In the genomic region with DNA sequence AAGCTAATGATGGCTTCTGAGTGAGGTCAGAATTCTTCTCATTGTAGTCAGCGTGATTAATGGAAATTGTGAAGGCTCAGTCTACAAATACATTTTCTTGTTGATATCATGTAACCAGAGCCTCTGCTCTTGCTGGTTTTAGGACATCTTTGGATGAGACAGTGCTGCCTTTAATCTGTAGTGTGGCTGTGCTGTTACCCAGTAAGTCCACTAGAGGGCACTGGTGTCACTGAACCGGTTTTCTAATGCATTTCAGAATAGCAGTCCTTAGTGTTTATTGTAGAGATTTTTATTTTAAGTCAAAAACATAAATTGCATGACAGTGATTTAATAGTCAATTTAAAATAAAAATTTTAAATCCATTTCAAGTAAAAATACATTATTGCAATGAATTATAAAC, we compare ENCODE assay signal across 9 mouse cellular contexts. TPM values are rescaled to one million over a fixed set of nuclear protein-coding genes. Genes with fewer than 3 reads are reported as not detected.
DNase-seq lines count a peak whose midpoint lies in the region; ATAC-seq lines count a peak whose summit lies in the region.
"Had no signal": no experiment of that assay in that cellular context is flagged by ENCODE, and none has a peak within 500 bp of the region (broad histone marks: within the 10 kb centered on the region; RNA-seq: fewer than 3 reads in every experiment).

No protein-coding gene starts in this region.

- DNase-seq in ES-CJ7 (ENCODE audit: low read depth, low spot score), result peak; percentile 50
- DNase-seq in adrenal gland, adult 18-20 months (ENCODE audit: low spot score in 2 of 2), result peak; percentile 38 to 45
- DNase-seq in embryo, embryonic 10 days (ENCODE audit: low spot score), result peak; percentile 80
- peak; percentile 13 for DNase-seq in gastrocnemius, postnatal 25 days
- peak; percentile 42 to 73 for DNase-seq in kidney, postnatal 36 days
- DNase-seq in retina, embryonic 14.5 days (ENCODE audit: low spot score), result peak; percentile 91
- DNase-seq in thymus, postnatal 4 days, result peak; percentile 73

- no peaks in the 10 kb centered on the region for H3K27me3 ChIP-seq in lung, embryonic 16.5 days (ENCODE audit: control insufficient read depth, insufficient read depth, low read depth, low read length)
- H3K27me3 ChIP-seq: limb, embryonic 15.5 days had no signal

- no peak overlapping the region for H3K4me2 ChIP-seq in lung, embryonic 16.5 days (ENCODE audit: low read depth, low read length)
- H3K4me2 ChIP-seq: limb, embryonic 15.5 days had no signal

- no peak overlapping the region for H3K4me3 ChIP-seq in lung, embryonic 16.5 days (ENCODE audit: low read length)
- H3K4me3 ChIP-seq: limb, embryonic 15.5 days had no signal

- H3K9me3 ChIP-seq in lung, embryonic 16.5 days (ENCODE audit: control insufficient read depth, low read length), result no peaks in the 10 kb centered on the region
- H3K9me3 ChIP-seq: limb, embryonic 15.5 days had no signal

- H3K4me1 ChIP-seq in lung, embryonic 16.5 days (replicated peaks; ENCODE audit: control insufficient read depth, insufficient read depth, low read length), result no peaks in the 10 kb centered on the region
- H3K4me1 ChIP-seq: limb, embryonic 15.5 days had no signal

- no peak overlapping the region for H3K9ac ChIP-seq in lung, embryonic 16.5 days (ENCODE audit: low read length)
- H3K9ac ChIP-seq: limb, embryonic 15.5 days had no signal

- peaks cover 8% of the 10 kb centered on the region for H3K36me3 ChIP-seq in lung, embryonic 16.5 days (ENCODE audit: control insufficient read depth, insufficient read depth, low read length)

- WGBS in lung, embryonic 16.5 days, result 3% methylated on average over 2 of the region's 2 CpGs

- ATAC-seq in lung, embryonic 16.5 days (ENCODE audit: low read depth), result peak; percentile 54

- H3K27ac ChIP-seq in lung, embryonic 16.5 days (ENCODE audit: low read length), result no peak overlapping the region
- H3K27ac ChIP-seq: limb, embryonic 15.5 days had no signal

RNA-seq across cellular contexts. Expression of a gene that starts 13.5 kb away (rescaled TPM):
- 1 to 10 TPM; 5.2 to 6.7 TPM for total RNA-seq in adrenal gland, adult 18-20 months (2021)
- total RNA-seq in gastrocnemius, postnatal 25 days (2021), result 1 to 10 TPM; 5.3 to 5.8 TPM
- 24.5 and 25.1 TPM in 2 replicates for polyA plus RNA-seq in lung, embryonic 16.5 days (2015; fragmentation: Nextera tagmentation; extraction: Ambion mirVana)

RNA-seq across cellular contexts. Expression of a gene that starts 14.1 kb away (rescaled TPM):
- 10 to 100 TPM; 12.1 to 14.1 TPM for total RNA-seq in adrenal gland, adult 18-20 months (2021)
- total RNA-seq in gastrocnemius, postnatal 25 days (2021), result 10 to 100 TPM; 10.3 to 11.3 TPM
- polyA plus RNA-seq in lung, embryonic 16.5 days (2015; fragmentation: Nextera tagmentation; extraction: Ambion mirVana), result 14.9 and 15.1 TPM in 2 replicates

Comparison
In these comparisons a context has a peak if more than half of its experiments do, and no peak if none do; other contexts are left out.
1. DNase-seq: peak in every context shown above with its lines; median percentile 91 in retina, embryonic 14.5 days; 80 in embryo, embryonic 10 days; 73 in thymus, postnatal 4 days; 58 in kidney, postnatal 36 days; 50 in ES-CJ7; 42 in adrenal gland, adult 18-20 months; 13 in gastrocnemius, postnatal 25 days.